Mouse (Mus musculus): ENCODE data around the gene Astn2. TPM values are rescaled to one million over a fixed set of nuclear protein-coding genes. Genes with fewer than 3 reads are reported as not detected.

Gene Astn2
- total and polyA plus RNA-seq, 3 experiments, result not detected

DNA sequence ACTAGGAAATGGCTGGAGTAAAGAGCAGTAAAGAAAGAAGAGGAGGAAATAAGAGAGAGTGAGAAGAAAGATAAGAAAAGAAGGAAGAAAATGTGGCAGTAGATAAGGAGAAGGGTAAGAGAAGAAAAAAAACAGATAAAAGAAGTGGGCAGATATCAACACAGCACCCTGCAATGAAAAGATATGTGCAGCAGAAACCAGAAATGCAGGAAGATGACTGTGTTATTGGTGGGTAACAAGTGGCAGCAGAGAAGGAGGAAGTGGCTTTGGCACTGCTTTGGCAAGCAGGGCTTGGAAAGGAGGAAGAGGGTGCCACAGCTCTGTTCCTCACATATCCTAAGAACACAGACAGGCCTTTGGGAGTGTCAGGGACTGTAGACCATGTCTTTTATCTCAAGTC lies 347.2 kb downstream of the Astn2 start (continued):
- peak; percentile 95 for TF ChIP-seq TCF12 (IDR thresholded peaks at IDR 0.05; ENCODE audit: low read depth, low read length)
- no peak for TF ChIP-seq USF2 (IDR thresholded peaks at IDR 0.05; ENCODE audit: borderline replicate concordance in 1 of 2, insufficient read depth in 1 of 2, low read depth in 1 of 2, low read length in 2 of 2)
- TF ChIP-seq ZMIZ1 (IDR thresholded peaks at IDR 0.05; ENCODE audit: low read depth, low read length), result no peak
- TF ChIP-seq ZNF384 (IDR thresholded peaks at IDR 0.05; ENCODE audit: low read depth, low read length), result peak; percentile 77
- TF ChIP-seq RAD21 (IDR thresholded peaks at IDR 0.05; ENCODE audit: low read depth, low read length), result no peak
- no peak for TF ChIP-seq NRF1 (IDR thresholded peaks at IDR 0.05; ENCODE audit: insufficient read depth, low read depth, low read length, poor library complexity, severe bottlenecking)
- TF ChIP-seq EP300 (IDR thresholded peaks at IDR 0.05; ENCODE audit: low read depth in 1 of 2, low read length in 2 of 2), result peak; percentile 79
- peak; percentile 63 for TF ChIP-seq TAL1 (IDR thresholded peaks at IDR 0.05; ENCODE audit: low read length)
- TF ChIP-seq ELF1 (IDR thresholded peaks at IDR 0.05; ENCODE audit: low read depth, low read length), result 0 out of 2 replicates have a peak, but pooled peaks have one; percentile 56
- TF ChIP-seq ZKSCAN1 (IDR thresholded peaks at IDR 0.05; ENCODE audit: low read depth, low read length), result no peak
- TF ChIP-seq RCOR1 (IDR thresholded peaks at IDR 0.05; ENCODE audit: low read depth, low read length), result peak; percentile 55
- peak; percentile 81 for TF ChIP-seq GATA1 (IDR thresholded peaks at IDR 0.05; ENCODE audit: low read depth, low read length)
- TF ChIP-seq USF1 (IDR thresholded peaks at IDR 0.05; ENCODE audit: low read depth, low read length), result no peak
- no peak for TF ChIP-seq ZC3H11A (IDR thresholded peaks at IDR 0.05; ENCODE audit: low read depth, low read length)
- TF ChIP-seq BHLHE40 (IDR thresholded peaks at IDR 0.05; ENCODE audit: borderline replicate concordance, low read depth, low read length), result no peak
- no peak for TF ChIP-seq SIN3A (IDR thresholded peaks at IDR 0.05; ENCODE audit: low read length)
- TF ChIP-seq JUND (IDR thresholded peaks at IDR 0.05; ENCODE audit: low read depth, low read length), result no peak
- TF ChIP-seq MAX (IDR thresholded peaks at IDR 0.05; ENCODE audit: low read length), result no peak
- no peak for TF ChIP-seq GABPA (IDR thresholded peaks at IDR 0.05; ENCODE audit: low read depth, low read length)
- TF ChIP-seq MAFK (IDR thresholded peaks at IDR 0.05; ENCODE audit: borderline replicate concordance, low read depth, low read length), result no peak

DNA sequence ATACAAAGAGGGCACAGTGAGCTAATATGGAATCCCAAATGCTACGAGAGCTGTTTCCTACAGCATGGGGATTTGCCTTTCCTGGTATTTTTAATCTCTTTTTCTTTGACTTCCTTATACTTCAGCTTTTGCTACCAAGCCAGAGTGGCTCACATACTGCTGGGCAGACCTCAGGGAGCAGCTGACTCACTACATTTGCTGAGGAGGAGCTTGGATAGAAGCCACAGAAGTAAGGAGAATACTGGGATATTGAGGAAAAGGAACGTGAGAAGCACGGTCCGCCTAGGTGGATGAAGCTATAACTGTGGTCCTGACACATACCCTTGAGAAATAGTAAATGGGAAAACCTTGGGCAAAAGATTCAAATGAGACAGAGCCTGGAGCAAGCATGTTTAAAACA lies 348.7 kb downstream of the Astn2 start:
- Histone ChIP-seq H3K79me2 (ENCODE audit: control insufficient read depth, insufficient read depth, low read length, poor library complexity) (no peaks in the 10 kb centered on the region), H3K27me3 (ENCODE audit: control insufficient read depth in 1 of 2, insufficient read depth in 2 of 2, low read length in 2 of 2) (no peaks in the 10 kb centered on the region), H3K4me1 (ENCODE audit: control insufficient read depth in 1 of 2, insufficient read depth in 2 of 2, low read length in 2 of 2) (no peaks in the 10 kb centered on the region; a peak in 1 of 4 replicates), H3K36me3 (ENCODE audit: control insufficient read depth in 1 of 2, insufficient read depth in 2 of 2, low read length in 2 of 2) (no peaks in the 10 kb centered on the region; a peak in 1 of 4 replicates), H3K27ac (ENCODE audit: control insufficient read depth, low read depth, low read length) (no peak overlapping the region), H3K9ac (ENCODE audit: control insufficient read depth, low read depth, low read length, poor library complexity, severe bottlenecking) (no peak overlapping the region), H3K9me3 (replicated peaks; ENCODE audit: insufficient read depth, low read length) (no peaks in the 10 kb centered on the region), H3K4me3 (ENCODE audit: control insufficient read depth in 1 of 2, insufficient read depth in 1 of 2, low read depth in 2 of 2, low read length in 2 of 2) (no peak overlapping the region)
- no peak for DNase-seq (ENCODE audit: low read depth, low spot score)
- TF ChIP-seq TAL1 (IDR thresholded peaks at IDR 0.05; ENCODE audit: low read length) (no peak), SMC3 (IDR thresholded peaks at IDR 0.05; ENCODE audit: low read depth, low read length) (no peak), MAX (IDR thresholded peaks at IDR 0.05; ENCODE audit: low read length) (no peak), JUND (IDR thresholded peaks at IDR 0.05; ENCODE audit: low read depth, low read length) (no peak), TCF12 (IDR thresholded peaks at IDR 0.05; ENCODE audit: low read depth, low read length) (no peak), POLR2AphosphoS5 (IDR thresholded peaks at IDR 0.05; ENCODE audit: borderline replicate concordance, low read depth, low read length) (no peak), USF2 (IDR thresholded peaks at IDR 0.05; ENCODE audit: borderline replicate concordance in 1 of 2, insufficient read depth in 1 of 2, low read depth in 1 of 2, low read length in 2 of 2) (no peak), POLR2A (IDR thresholded peaks at IDR 0.05; ENCODE audit: control insufficient read depth in 1 of 2, insufficient read depth in 1 of 2, low read depth in 1 of 2, low read length in 2 of 2, poor library complexity in 1 of 2) (no peak), BHLHE40 (IDR thresholded peaks at IDR 0.05; ENCODE audit: borderline replicate concordance, low read depth, low read length) (no peak), TBP (IDR thresholded peaks at IDR 0.05; ENCODE audit: low read depth, low read length) (no peak), E2F4 (IDR thresholded peaks at IDR 0.05; ENCODE audit: borderline replicate concordance, low read depth, low read length) (no peak), HCFC1 (IDR thresholded peaks at IDR 0.05; ENCODE audit: low read depth, low read length) (no peak), NELFE (IDR thresholded peaks at IDR 0.05; ENCODE audit: low read depth, low read length) (no peak), KAT2A (conservative IDR thresholded peaks at IDR 0.05; ENCODE audit: low read depth, low read length) (no peak), USF1 (IDR thresholded peaks at IDR 0.05; ENCODE audit: low read depth, low read length) (no peak), ELF1 (IDR thresholded peaks at IDR 0.05; ENCODE audit: low read depth, low read length) (no peak), ZNF384 (IDR thresholded peaks at IDR 0.05; ENCODE audit: low read depth, low read length) (no peak), POLR2AphosphoS2 (IDR thresholded peaks at IDR 0.05; ENCODE audit: low read length) (no peak), UBTF (IDR thresholded peaks at IDR 0.05; ENCODE audit: borderline replicate concordance, insufficient read depth, low read depth, low read length) (no peak), GABPA (IDR thresholded peaks at IDR 0.05; ENCODE audit: low read depth, low read length) (no peak)

Measured in MEL (cell line).